Mouse (Mus musculus) cerebellum, adult 2 months (tissue): ENCODE results near the gene Cavin1.

ENCODE experiments used
- CTCF ChIP-seq: fragments of 200-500 bp; IDR thresholded peaks from 2 replicates; pipeline ENCODE4 v1.5.1; 2011; ENCODE audit warnings: low read depth, mild to moderate bottlenecking, control low read depth, low read length, moderate library complexity, borderline replicate concordance; ENCODE audit not compliant: insufficient read depth
- POLR2A ChIP-seq: fragments of 200-500 bp; IDR thresholded peaks from 2 replicates; pipeline ENCODE4 v1.6.1; 2011; ENCODE audit warnings: low read length, control low read depth, borderline replicate concordance; ENCODE audit not compliant: insufficient read depth

DNA sequence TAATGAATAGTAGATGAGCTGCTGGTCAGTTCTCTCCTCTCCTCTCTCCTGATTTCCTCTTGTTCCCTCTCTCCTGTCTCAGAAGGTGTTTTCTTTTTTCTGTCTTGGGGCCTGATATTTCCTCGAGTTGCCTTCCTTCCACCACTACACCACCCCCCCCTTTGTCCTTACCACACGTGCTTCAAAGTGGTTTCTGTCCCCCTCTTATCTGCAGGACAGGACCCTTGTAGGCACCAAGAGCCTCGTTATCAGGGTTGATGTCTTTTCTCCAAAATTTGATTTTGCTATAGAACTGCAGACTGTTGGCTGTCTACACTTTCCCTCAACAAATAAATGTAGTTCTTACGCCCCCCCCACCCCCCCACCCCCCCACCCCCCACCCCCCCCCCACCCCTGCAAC lies 22.4 kb downstream of the Cavin1 start:
- TF ChIP-seq POLR2A (no peak), CTCF (no peak)
